Mouse (Mus musculus) effector memory CD4-positive, alpha-beta T cell, adult 7 months (primary cell): Measurements from ENCODE around the gene Gm4064. TPM values are rescaled to one million over a fixed set of nuclear protein-coding genes. Genes with fewer than 3 reads are reported as not detected.

ENCODE experiments used
- polyA plus RNA-seq: library from polyadenylated mRNA; unstranded; fragments of 100-300 nt; shearing (Covaris generic); gene quantifications from one replicate; pipeline ENCODE4 v1.2.1, GENCODE M21; 2017

The Gm4064 gene
- polyA plus RNA-seq: not detected

DNA sequence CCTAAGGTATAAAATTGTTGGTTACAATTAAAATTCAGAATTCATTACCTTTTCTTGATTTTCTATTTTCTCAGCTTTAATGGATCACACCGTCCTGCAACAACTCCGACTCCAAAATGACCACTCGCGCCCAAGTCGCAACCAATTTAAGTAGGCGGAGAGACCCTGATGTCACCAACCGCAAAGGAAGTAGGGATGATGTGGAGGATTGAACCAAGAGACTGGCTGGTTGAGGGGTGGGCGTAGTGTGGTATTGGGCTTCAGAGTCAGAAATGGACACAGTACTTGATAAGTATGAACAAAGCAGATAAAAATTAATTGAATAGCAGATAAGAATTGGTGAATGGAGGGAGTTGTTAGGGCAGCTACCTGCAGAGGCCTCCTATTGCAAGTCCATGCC, at the start of gene Gm4064:
Gene Gm4064, minus strand, starts transcription at position 101 of the 400 bp plus-strand sequence.

DNA sequence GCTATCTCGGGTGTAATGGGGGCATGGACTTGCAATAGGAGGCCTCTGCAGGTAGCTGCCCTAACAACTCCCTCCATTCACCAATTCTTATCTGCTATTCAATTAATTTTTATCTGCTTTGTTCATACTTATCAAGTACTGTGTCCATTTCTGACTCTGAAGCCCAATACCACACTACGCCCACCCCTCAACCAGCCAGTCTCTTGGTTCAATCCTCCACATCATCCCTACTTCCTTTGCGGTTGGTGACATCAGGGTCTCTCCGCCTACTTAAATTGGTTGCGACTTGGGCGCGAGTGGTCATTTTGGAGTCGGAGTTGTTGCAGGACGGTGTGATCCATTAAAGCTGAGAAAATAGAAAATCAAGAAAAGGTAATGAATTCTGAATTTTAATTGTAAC, 34.4 kb upstream of the Gm4064 start, which contains the start of the genes Rbmy and Gm10256:
Gene Rbmy, plus strand, starts transcription at position 301 of the 400 bp plus-strand sequence.
Gene Gm10256, plus strand, starts transcription at position 320 of the 400 bp plus-strand sequence.

Other genes starting within 250 kb of the Gm4064 start
- gene H2al2c, start 197.1 kb downstream of the Gm4064 start, polyA plus RNA-seq: not detected
- gene Sry, start 132.5 kb downstream of the Gm4064 start, polyA plus RNA-seq: not detected
- gene H2al2b, start 75.5 kb downstream of the Gm4064 start, polyA plus RNA-seq: not detected
- not detected for gene Rbmy, start 34.5 kb upstream of the Gm4064 start, polyA plus RNA-seq
- not detected for gene Gm10256, start 34.5 kb upstream of the Gm4064 start, polyA plus RNA-seq
- not detected for gene Gm10352, start 104.8 kb upstream of the Gm4064 start, polyA plus RNA-seq
- not detected for gene Gm29289, start 136.4 kb upstream of the Gm4064 start, polyA plus RNA-seq